20 mouse cellular contexts compared by ENCODE assay signal in genomic region chr6:12503867-12504266, GRCm38 (mm10).
A peak's percentile ranks its signal among the peaks of the same experiment; 100 is the strongest.
DNase-seq lines count a peak whose midpoint lies in the region; ATAC-seq and TF ChIP-seq lines count a peak whose summit lies in the region.
"Had no signal": no experiment of that assay in that cellular context is flagged by ENCODE, and none has a peak within 500 bp of the region (broad histone marks: within the 10 kb centered on the region; RNA-seq: fewer than 3 reads in every experiment).

No protein-coding gene starts in this region.

- no peaks in the 10 kb centered on the region for H3K27me3 ChIP-seq in heart, adult 2 months (ENCODE audit: control insufficient read depth, insufficient read depth, low read length)
- no peaks in the 10 kb centered on the region for H3K27me3 ChIP-seq in heart, postnatal 0 days (ENCODE audit: control insufficient read depth, insufficient read depth, low read length)
- H3K27me3 ChIP-seq: CH12.LX; embryonic facial prominence, embryonic 12.5 days; forebrain, embryonic 15.5 days; heart, embryonic 13.5 days; hindbrain, embryonic 13.5 days; kidney, embryonic 15.5 days; Patski had no signal

- H3K4me3 ChIP-seq in heart, adult 2 months: no peak overlapping the region
- no peak overlapping the region for H3K4me3 ChIP-seq in heart, postnatal 0 days (ENCODE audit: low read depth, low read length)
- H3K4me3 ChIP-seq: embryonic facial prominence, embryonic 12.5 days; forebrain, embryonic 15.5 days; heart, embryonic 13.5 days; hindbrain, embryonic 13.5 days; kidney, embryonic 15.5 days had no signal

- H3K4me1 ChIP-seq in heart, adult 2 months (ENCODE audit: control insufficient read depth, insufficient read depth, low read length): no peaks in the 10 kb centered on the region; the same call in 1 of the 2 replicates
- H3K4me1 ChIP-seq in heart, postnatal 0 days (ENCODE audit: control insufficient read depth, insufficient read depth): no peaks in the 10 kb centered on the region; the same call in 1 of the 2 replicates
- H3K4me1 ChIP-seq: embryonic facial prominence, embryonic 12.5 days; forebrain, embryonic 15.5 days; heart, embryonic 13.5 days; hindbrain, embryonic 13.5 days; kidney, embryonic 15.5 days had no signal

- no peak for TF ChIP-seq POLR2A in heart, adult 2 months (IDR thresholded peaks at IDR 0.05; ENCODE audit: insufficient read depth, low read depth, low read length)

- H3K79me2 ChIP-seq in heart, adult 2 months (replicated peaks; ENCODE audit: control insufficient read depth, insufficient read depth, low read length): no peaks in the 10 kb centered on the region

- no peaks in the 10 kb centered on the region for H3K9me3 ChIP-seq in heart, postnatal 0 days (replicated peaks; ENCODE audit: control insufficient read depth, low read length)
- H3K9me3 ChIP-seq: embryonic facial prominence, embryonic 12.5 days; forebrain, embryonic 15.5 days; heart, embryonic 13.5 days; hindbrain, embryonic 13.5 days; kidney, embryonic 15.5 days had no signal

- no peak overlapping the region for H3K9ac ChIP-seq in heart, adult 2 months (ENCODE audit: low read depth, low read length)
- H3K9ac ChIP-seq in heart, postnatal 0 days (replicated peaks; ENCODE audit: low read depth, low read length): no peak overlapping the region
- H3K9ac ChIP-seq: embryonic facial prominence, embryonic 12.5 days; forebrain, embryonic 15.5 days; heart, embryonic 13.5 days; hindbrain, embryonic 13.5 days; kidney, embryonic 15.5 days had no signal

- intact Hi-C loops in heart, adult 2 months (cut with DNase I): no loop called here
- intact Hi-C loops in heart, postnatal 25 days (cut with DNase I): no loop called here

- H3K27ac ChIP-seq in heart, adult 2 months: no peak overlapping the region; the same call in 1 of the 2 replicates
- no peak overlapping the region for H3K27ac ChIP-seq in heart, postnatal 0 days (ENCODE audit: low read depth)
- H3K27ac ChIP-seq: embryonic facial prominence, embryonic 12.5 days; forebrain, embryonic 15.5 days; heart, embryonic 13.5 days; hindbrain, embryonic 13.5 days; hindbrain, postnatal 0 days; kidney, embryonic 15.5 days had no signal

- DNase-seq in cerebellum, postnatal 14 days: peak; percentile 48 to 66
- no peak for DNase-seq in cerebellum, adult 11 months
- DNase-seq in heart, adult 2 months: peak; percentile 35 to 54
- DNase-seq in heart, postnatal 25 days (ENCODE audit: low spot score): no peak
- peak; percentile 6 for DNase-seq in heart, postnatal 0 days (ENCODE audit: low spot score)
- DNase-seq in heart, postnatal 4 days: peak; percentile 42
- DNase-seq in adrenal gland, adult 18-20 months (ENCODE audit: low spot score in 2 of 2): no peak
- DNase-seq: adrenal gland, adult 2 months; adrenal gland, postnatal 25 days; gastrocnemius, postnatal 36 days; kidney, adult 2 months had no signal

- TF ChIP-seq EP300 in heart, adult 2 months (IDR thresholded peaks at IDR 0.05; ENCODE audit: insufficient read depth, low read depth, low read length): 0 out of 2 replicates have a peak, but pooled peaks have one; percentile 24
- no peak for TF ChIP-seq EP300 in heart, postnatal 0 days (IDR thresholded peaks at IDR 0.05; ENCODE audit: low read depth)

- H3K4me2 ChIP-seq in heart, postnatal 0 days (ENCODE audit: low read depth, low read length): no peak overlapping the region
- H3K4me2 ChIP-seq: embryonic facial prominence, embryonic 12.5 days; forebrain, embryonic 15.5 days; heart, embryonic 13.5 days; hindbrain, embryonic 13.5 days; kidney, embryonic 15.5 days had no signal

- no peak for TF ChIP-seq CTCF in heart, adult 2 months (IDR thresholded peaks at IDR 0.05)
- TF ChIP-seq CTCF in heart, postnatal 0 days (IDR thresholded peaks at IDR 0.05; ENCODE audit: low read depth): no peak

- ATAC-seq in heart, postnatal 0 days (ENCODE audit: insufficient read depth, low read depth): peak; percentile 51; the same call in 1 of the 2 replicates
- ATAC-seq: activated CD4-positive, CD25-positive, alpha-beta regulatory T cell, adult 4 months; forebrain, embryonic 15.5 days; hindbrain, postnatal 0 days; Patski had no signal

- 46% methylated on average over 7 of the region's 7 CpGs for WGBS in heart, adult 2 months
- 47% methylated on average over 7 of the region's 7 CpGs for WGBS in heart, postnatal 0 days

- H3K36me3 ChIP-seq in heart, adult 2 months (ENCODE audit: control insufficient read depth, insufficient read depth, low read length): no peaks in the 10 kb centered on the region
- H3K36me3 ChIP-seq in heart, postnatal 0 days (replicated peaks; ENCODE audit: control insufficient read depth, insufficient read depth, low read length): no peaks in the 10 kb centered on the region
- H3K36me3 ChIP-seq: embryonic facial prominence, embryonic 12.5 days; forebrain, embryonic 15.5 days; heart, embryonic 13.5 days; hindbrain, embryonic 13.5 days; kidney, embryonic 15.5 days had no signal

Comparison
In these comparisons a context has a peak if more than half of its experiments do, and no peak if none do; other contexts are left out.
1. DNase-seq: peak in cerebellum, postnatal 14 days (2 of 2), heart, adult 2 months (2 of 2), heart, postnatal 0 days (single experiment) and heart, postnatal 4 days (single experiment); none in cerebellum, adult 11 months (single experiment), heart, postnatal 25 days (single experiment) and adrenal gland, adult 18-20 months (0 of 2).